Mouse (Mus musculus): Measurements from ENCODE around the gene Umodl1.

DNA sequence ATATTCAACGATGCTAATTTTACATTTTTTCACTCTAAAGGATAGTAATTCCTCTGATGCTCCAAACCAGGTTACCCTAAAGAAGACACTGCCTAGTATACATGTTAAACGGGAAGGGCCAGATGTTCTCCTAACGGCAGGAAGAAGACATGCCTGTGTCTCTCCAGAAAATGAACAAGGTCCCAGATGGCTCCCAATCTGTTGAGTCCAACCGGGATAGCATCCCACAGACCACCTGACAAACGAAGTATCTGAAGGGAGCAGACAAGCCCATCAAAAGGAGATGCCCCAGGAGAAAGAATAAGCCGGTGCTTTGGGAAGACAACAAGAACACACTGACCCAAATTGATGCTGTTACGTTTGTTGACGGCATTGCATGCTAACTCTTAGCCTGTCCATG, 2.8 kb upstream of the Umodl1 start:
- TF ChIP-seq POLR2A (IDR thresholded peaks at IDR 0.05; ENCODE audit: extremely low read depth, insufficient read depth, low read length) = no peak
- no peak for TF ChIP-seq CTCF (IDR thresholded peaks at IDR 0.05; ENCODE audit: low read depth, low read length)
